Mouse (Mus musculus): ENCODE measurements around the gene B3gat3. TPM values are rescaled to one million over a fixed set of nuclear protein-coding genes. Genes with fewer than 3 reads are reported as not detected.

The B3gat3 gene
- total RNA-seq, 1 experiment from 2014 or later = 17.5 TPM

DNA sequence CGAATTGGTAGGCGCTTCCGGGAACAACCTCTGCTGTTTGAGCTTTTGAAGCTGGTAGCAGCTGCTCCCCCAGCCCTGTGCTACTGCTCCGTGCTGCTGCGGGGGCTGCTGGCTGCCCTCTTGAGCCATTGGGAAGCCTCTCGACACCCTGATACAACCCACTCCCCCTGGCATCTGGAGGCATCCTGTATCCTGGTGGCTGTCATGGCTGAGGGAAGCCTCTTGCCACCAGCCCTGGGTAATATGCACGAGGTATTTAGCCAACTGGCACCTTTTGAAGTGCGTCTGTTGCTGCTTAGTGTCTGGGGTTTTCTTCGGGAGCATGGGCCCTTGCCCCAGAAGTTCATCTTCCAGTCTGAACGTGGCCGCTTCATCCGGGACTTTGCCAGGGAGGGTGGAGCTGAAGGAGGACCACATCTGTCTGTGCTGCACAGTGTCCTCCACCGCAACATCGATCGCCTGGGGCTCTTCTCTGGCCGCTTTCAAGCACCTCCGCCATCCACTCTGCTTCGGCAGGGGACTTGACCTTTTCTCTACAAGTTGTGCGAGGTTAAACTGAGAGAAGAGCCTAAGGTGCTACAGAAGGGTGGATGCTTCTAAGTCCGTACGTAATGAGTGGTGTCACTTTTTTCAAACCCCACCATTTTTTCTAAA, 22.8 kb upstream of the B3gat3 start:
- peak; percentile 3; the same call in 1 of the 2 replicates for ATAC-seq (replicated peaks; ENCODE audit: low read depth, poor library complexity, severe bottlenecking)

DNA sequence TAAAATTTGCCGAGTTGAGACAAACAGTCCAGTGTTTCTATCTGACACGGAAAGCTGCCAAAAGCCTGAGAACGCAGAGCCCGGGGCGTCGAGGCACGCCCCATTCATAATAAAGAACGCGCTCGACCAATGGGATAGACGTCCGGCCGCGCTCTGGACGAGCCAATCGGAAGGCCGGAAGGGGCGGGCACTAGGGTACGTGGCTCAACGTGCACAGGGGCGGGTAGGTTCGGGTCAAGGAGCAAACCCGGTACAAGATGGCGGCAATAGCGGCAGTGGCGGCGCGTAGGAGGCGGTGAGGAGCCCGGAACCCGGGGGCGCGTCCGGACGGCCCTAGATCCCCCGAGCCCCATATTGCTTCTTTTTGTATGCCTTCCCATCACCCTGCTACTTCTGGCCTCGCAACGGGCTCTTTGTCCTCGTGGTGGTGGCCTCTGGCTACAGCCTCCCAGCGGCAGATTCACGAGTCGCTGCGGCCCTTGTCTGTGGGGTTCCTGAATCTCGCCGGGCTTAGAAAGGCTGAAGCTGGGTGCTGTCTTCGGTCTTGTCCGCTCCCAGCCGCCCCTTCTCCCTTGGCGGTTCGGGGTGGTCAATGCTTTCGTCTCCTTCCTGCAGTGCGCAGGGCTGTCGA, 22.2 kb upstream of the B3gat3 start, which contains the start of gene Ganab:
Gene Ganab (plus strand): TSS at position 207 of the 631 bp plus-strand sequence.
- ATAC-seq (replicated peaks; ENCODE audit: low read depth, poor library complexity, severe bottlenecking) = peak; percentile 98

GRCm38 (mm10) chr19:8898576-8898975, 21.6 kb upstream of the B3gat3 start:
- ATAC-seq (replicated peaks; ENCODE audit: low read depth, poor library complexity, severe bottlenecking) = no peak

- ATAC-seq (replicated peaks; ENCODE audit: low read depth, poor library complexity, severe bottlenecking) = no peak
Observed at GRCm38 (mm10) chr19:8899079-8899478, 21.1 kb upstream of the B3gat3 start.

DNA sequence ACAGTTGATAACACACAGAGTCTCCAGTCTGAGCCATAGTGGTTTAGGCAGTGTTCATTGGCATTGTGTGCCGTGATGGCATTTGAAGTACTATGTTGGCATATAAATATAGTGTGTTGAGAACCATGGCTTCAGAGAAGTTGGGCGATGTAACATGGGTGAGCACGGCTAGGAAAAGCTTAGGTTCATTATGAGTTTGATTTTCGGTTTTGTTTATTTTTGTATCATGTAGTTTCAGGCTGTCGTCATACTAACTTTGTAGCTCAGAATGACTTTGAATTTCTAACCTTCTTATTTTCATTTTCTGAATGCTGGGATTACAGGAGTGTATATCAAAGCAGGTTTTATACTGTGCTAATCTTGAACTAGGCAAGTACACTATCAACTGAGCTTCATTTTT, 16.8 kb upstream of the B3gat3 start:
- no peak for ATAC-seq (replicated peaks; ENCODE audit: low read depth, poor library complexity, severe bottlenecking)

- no peak for ATAC-seq (replicated peaks; ENCODE audit: low read depth, poor library complexity, severe bottlenecking)
Observed at GRCm38 (mm10) chr19:8908531-8908930, 11.6 kb upstream of the B3gat3 start.

- ATAC-seq (replicated peaks; ENCODE audit: low read depth, poor library complexity, severe bottlenecking) = no peak
Observed at GRCm38 (mm10) chr19:8911810-8912209, 8.4 kb upstream of the B3gat3 start.

- ATAC-seq (replicated peaks; ENCODE audit: low read depth, poor library complexity, severe bottlenecking) = no peak
Observed at GRCm38 (mm10) chr19:8914212-8914611, 6.0 kb upstream of the B3gat3 start.

DNA sequence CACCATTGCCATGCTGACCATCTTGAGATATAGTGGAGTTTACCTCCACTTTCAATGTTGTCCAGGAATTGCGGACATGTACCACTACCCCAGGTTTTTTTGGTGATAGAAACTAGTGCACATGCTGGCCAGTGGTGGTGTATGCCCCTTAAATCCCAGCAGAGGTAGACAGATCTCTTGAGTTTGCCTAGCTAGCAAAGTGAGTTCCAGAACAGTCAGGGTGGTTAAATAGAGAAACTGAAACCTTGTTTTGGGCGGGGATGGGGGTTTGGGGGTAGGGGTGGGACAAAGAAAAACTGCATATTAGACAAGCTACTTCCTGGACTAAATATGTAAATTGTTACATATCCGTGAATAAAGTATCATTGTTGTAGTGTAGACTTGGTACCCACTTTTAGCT, 1.2 kb upstream of the B3gat3 start:
- ATAC-seq (replicated peaks; ENCODE audit: low read depth, poor library complexity, severe bottlenecking) = no peak

GRCm38 (mm10) chr19:8919684-8920072, 496 bp upstream of the B3gat3 start:
- no peak for ATAC-seq (replicated peaks; ENCODE audit: low read depth, poor library complexity, severe bottlenecking)

GRCm38 (mm10) chr19:8920836-8921291, 690 bp downstream of the B3gat3 start:
- ATAC-seq (replicated peaks; ENCODE audit: low read depth, poor library complexity, severe bottlenecking) = 0 out of 2 replicates have a peak, but pooled peaks have one; percentile 24

GRCm38 (mm10) chr19:8921741-8922140, 1.6 kb downstream of the B3gat3 start:
- no peak for ATAC-seq (replicated peaks; ENCODE audit: low read depth, poor library complexity, severe bottlenecking)

- no peak for ATAC-seq (replicated peaks; ENCODE audit: low read depth, poor library complexity, severe bottlenecking)
Observed at GRCm38 (mm10) chr19:8926766-8927165, 6.6 kb downstream of the B3gat3 start.

DNA sequence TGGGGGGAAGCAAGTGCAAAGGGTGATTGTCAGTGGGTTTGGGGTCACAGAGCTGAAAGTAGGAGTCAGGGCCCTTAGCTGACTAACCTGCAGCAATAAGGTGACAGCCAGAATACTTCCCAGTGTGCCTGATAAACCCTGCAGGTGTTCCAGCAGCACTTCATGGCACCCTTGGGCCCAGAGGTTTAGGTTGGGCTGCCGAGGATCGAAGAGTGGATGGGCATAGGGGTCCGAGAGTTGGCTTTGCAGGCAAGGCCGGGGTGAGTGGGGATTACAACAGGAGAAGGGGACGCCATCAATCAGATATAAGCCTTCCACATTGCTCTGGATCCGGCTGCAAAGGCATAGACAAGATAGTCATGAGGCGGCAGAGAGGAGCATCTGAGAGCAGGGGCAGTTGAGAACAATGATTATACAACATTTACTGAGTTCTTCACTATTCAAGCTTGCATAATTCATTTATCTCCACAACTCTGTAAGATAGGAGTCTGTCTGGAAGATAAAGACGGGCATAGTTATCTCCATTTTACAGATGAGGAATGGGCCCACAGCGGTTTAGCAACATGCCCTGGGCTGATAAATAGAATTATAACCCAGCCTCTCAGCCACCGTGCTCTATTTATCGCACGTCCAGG, 7.8 kb downstream of the B3gat3 start:
- peak; percentile 15; the same call in 1 of the 2 replicates for ATAC-seq (replicated peaks; ENCODE audit: low read depth, poor library complexity, severe bottlenecking)

- peak; percentile 33 for ATAC-seq (replicated peaks; ENCODE audit: low read depth, poor library complexity, severe bottlenecking)
Observed at GRCm38 (mm10) chr19:8928689-8929223, 8.6 kb downstream of the B3gat3 start.

GRCm38 (mm10) chr19:8929224-8930088, 9.3 kb downstream of the B3gat3 start, which contains the start of the genes Rom1 and Eml3:
TSS of gene Rom1 (minus strand) at chr19:8929356.
TSS of gene Eml3 (plus strand) at chr19:8929552.
- peak; percentile 72 for ATAC-seq (replicated peaks; ENCODE audit: low read depth, poor library complexity, severe bottlenecking)

DNA sequence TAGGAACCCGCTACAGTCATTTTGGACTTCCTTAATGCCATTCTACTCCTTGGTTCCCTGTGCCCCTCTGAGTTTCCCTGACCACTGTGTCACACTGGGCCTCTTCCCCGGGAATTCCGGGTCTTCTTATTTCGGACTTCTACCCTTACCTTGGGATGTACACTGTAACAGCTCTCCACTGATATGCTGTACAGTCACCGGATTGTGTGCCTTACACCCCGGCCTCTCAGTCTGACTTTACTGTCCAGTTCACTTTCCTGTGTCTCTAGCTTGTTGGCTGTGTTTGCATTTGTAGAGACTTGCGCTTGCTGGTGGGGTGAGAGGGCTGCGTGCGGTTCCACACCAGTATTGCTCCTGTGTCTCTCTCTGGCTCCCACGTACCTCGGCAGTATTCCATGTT, 9.9 kb downstream of the B3gat3 start:
- no peak for ATAC-seq (replicated peaks; ENCODE audit: low read depth, poor library complexity, severe bottlenecking)

- ATAC-seq (replicated peaks; ENCODE audit: low read depth, poor library complexity, severe bottlenecking) = no peak
Observed at GRCm38 (mm10) chr19:8930771-8931170, 10.6 kb downstream of the B3gat3 start.

GRCm38 (mm10) chr19:8936736-8937135, 16.6 kb downstream of the B3gat3 start:
- ATAC-seq (replicated peaks; ENCODE audit: low read depth, poor library complexity, severe bottlenecking) = no peak
